Mouse (Mus musculus): Measurements from ENCODE around the gene Atxn7l1.

GRCm38 (mm10) chr12:33186331-33186730 lies 38.8 kb downstream of the Atxn7l1 start:
- TF ChIP-seq USF1 (IDR thresholded peaks at IDR 0.05; ENCODE audit: low read depth) (no peak), POLR2A (IDR thresholded peaks at IDR 0.05; ENCODE audit: insufficient read length, low read depth) (no peak), TCF12 (IDR thresholded peaks at IDR 0.05; ENCODE audit: insufficient read depth, poor library complexity, severe bottlenecking) (no peak), MYOD1 (IDR thresholded peaks at IDR 0.05; ENCODE audit: control insufficient read depth in 1 of 3, insufficient read length in 2 of 3, low read depth in 2 of 3) (no peak), MAX (IDR thresholded peaks at IDR 0.05; ENCODE audit: low read depth) (no peak), POLR2AphosphoS2 (IDR thresholded peaks at IDR 0.05; ENCODE audit: insufficient read length, low read depth) (no peak), E2F4 (IDR thresholded peaks at IDR 0.05; ENCODE audit: insufficient read depth) (no peak), MYOG (IDR thresholded peaks at IDR 0.05; ENCODE audit: control insufficient read depth in 1 of 3, insufficient read depth in 1 of 3, insufficient read length in 2 of 3, low read depth in 2 of 3) (no peak), CEBPB (IDR thresholded peaks at IDR 0.05; ENCODE audit: insufficient read depth, poor library complexity, severe bottlenecking) (no peak), REST (IDR thresholded peaks at IDR 0.05; ENCODE audit: insufficient read depth, insufficient read length) (no peak)

All from myocyte (in vitro differentiated cells).